Mouse (Mus musculus) macrophage (primary cell): ENCODE measurements around the gene Vmn2r-ps130. TPM values are rescaled to one million over a fixed set of nuclear protein-coding genes. Genes with fewer than 3 reads are reported as not detected.
"Not testable (repeated sequence)": the region's sequence is repeated elsewhere in the genome, so short reads cannot be mapped to it uniquely, and the experiment has no call there.

Source experiments
- H3K27ac ChIP-seq: fragments of 350-480 bp; formaldehyde crosslinking; 2 replicates; pipeline ENCODE4 v1.9.0; 2021
- H3K36me3 ChIP-seq: fragments of 350-480 bp; formaldehyde crosslinking; 2 replicates; pipeline ENCODE4 v1.9.0; 2021; ENCODE audit errors: inconsistent target
- H3K4me3 ChIP-seq: fragments of 350-480 bp; formaldehyde crosslinking; 2 replicates; pipeline ENCODE4 v1.9.0; 2021; ENCODE audit errors: inconsistent target
- H3K79me2 ChIP-seq: fragments of 350-480 bp; formaldehyde crosslinking; 2 replicates; pipeline ENCODE4 v1.9.0; 2021; ENCODE audit errors: inconsistent target
- WGBS: methylation state at CpG from one replicate; pipeline ENCODE4 v1.1.7; 2026; ENCODE audit warnings: inconsistent platforms; ENCODE audit not compliant: missing documents; 5-methylcytosine and 5-hydroxymethylcytosine counted together
- polyA plus RNA-seq: library from polyadenylated mRNA; stranded (reverse); fragments of 250-400 nt; gene quantifications from 3 replicates; pipeline ENCODE4 v1.2.4, GENCODE M21; 2018; ENCODE audit warnings: inconsistent platforms
- total RNA-seq, 78 experiments: library from RNA; depleted of rRNA; stranded (reverse); fragments of 250-400 nt; gene quantifications; 1 replicate in 9 of 78; 2 replicates in 24 of 78; 3 replicates in 43 of 78; 4 replicates in 2 of 78; pipeline ENCODE4 v1.2.4; 2018; ENCODE audit warnings: inconsistent platforms in 56 of 78

Vmn2r-ps130 gene
- not detected for total RNA-seq (2018; cell fraction: chromatin; rRNA removed)
- total RNA-seq (2018; cell fraction: cytosol; rRNA removed): not detected
- total RNA-seq (2018; cell fraction: nucleus; rRNA removed): not detected
- not detected in 3 replicates for polyA plus RNA-seq

DNA sequence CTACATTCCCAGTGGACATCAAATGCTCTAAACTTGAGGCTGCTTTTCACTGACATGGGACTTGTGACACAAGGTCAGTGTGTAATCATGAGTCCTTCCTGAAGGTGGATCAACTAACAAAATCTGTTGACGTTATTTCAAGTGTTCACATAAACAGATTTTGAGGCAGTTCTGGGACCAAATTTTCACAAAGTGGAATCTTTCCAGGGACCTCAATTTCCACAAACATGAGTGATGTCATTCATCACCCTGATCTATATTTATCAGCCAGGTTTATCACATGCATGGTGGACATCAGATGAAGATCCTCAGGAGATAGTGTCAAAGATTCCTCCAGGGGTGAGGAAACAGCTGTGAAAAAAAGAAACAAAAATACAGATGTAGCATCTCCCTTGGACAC, at the start of gene Vmn2r-ps130:
Gene Vmn2r-ps130, plus strand, starts transcription at position 301 of the 400 bp plus-strand sequence.
- H3K4me3 ChIP-seq, H3K36me3 ChIP-seq, H3K79me2 ChIP-seq, H3K27ac ChIP-seq: not testable (repeated sequence)
- no CpG with 5 or more reads among the region's 1 CpGs for WGBS

Other genes starting within 250 kb of the Vmn2r-ps130 start
- 2.0 to 5.1 TPM (median 3.8 TPM) in 3 replicates for gene Zfp945, start 194.0 kb upstream of the Vmn2r-ps130 start, polyA plus RNA-seq
- gene Vmn2r113, start 118.2 kb upstream of the Vmn2r-ps130 start, polyA plus RNA-seq: not detected in 3 replicates
- 3.4 to 7.4 TPM (median 5.6 TPM) in 3 replicates for gene Zfp40, start 132.1 kb downstream of the Vmn2r-ps130 start, polyA plus RNA-seq